Mouse (Mus musculus) myocyte (in vitro differentiated cells): ENCODE data around the gene Kxd1.

Experiments
- E2F4 ChIP-seq: IDR thresholded peaks from one replicate; pipeline ENCODE4 v1.6.1; 2011; ENCODE audit warnings: mild to moderate bottlenecking, control low read depth, moderate library complexity; ENCODE audit not compliant: insufficient read depth
- MAX ChIP-seq: IDR thresholded peaks from one replicate; pipeline ENCODE4 v1.6.1; 2011; ENCODE audit warnings: low read depth, mild to moderate bottlenecking, control low read depth
- MYOD1 ChIP-seq, 3 experiments: IDR thresholded peaks; one replicate each; pipeline ENCODE4 v1.6.1; 2011; ENCODE audit warnings: control low read depth in 2 of 3, low read depth in 2 of 3, mild to moderate bottlenecking in 2 of 3, moderate library complexity in 1 of 3; ENCODE audit not compliant: insufficient read length in 2 of 3, control insufficient read depth in 1 of 3
- MYOG ChIP-seq, 3 experiments: IDR thresholded peaks; one replicate each; pipeline ENCODE4 v1.6.1; 2011; ENCODE audit warnings: control low read depth in 2 of 3, low read depth in 2 of 3, mild to moderate bottlenecking in 2 of 3; ENCODE audit not compliant: insufficient read length in 2 of 3, control insufficient read depth in 1 of 3, insufficient read depth in 1 of 3
- POLR2A ChIP-seq: IDR thresholded peaks from one replicate; pipeline ENCODE4 v1.6.1; 2011; ENCODE audit warnings: low read depth, mild to moderate bottlenecking, control low read depth, moderate library complexity; ENCODE audit not compliant: insufficient read length
- REST ChIP-seq: IDR thresholded peaks from one replicate; pipeline ENCODE4 v1.6.1; 2011; ENCODE audit warnings: mild to moderate bottlenecking, control low read depth, moderate library complexity; ENCODE audit not compliant: insufficient read depth, insufficient read length
- TCF12 ChIP-seq: IDR thresholded peaks from one replicate; pipeline ENCODE4 v1.6.1; 2011; ENCODE audit warnings: mild to moderate bottlenecking, control low read depth; ENCODE audit not compliant: poor library complexity, insufficient read depth, severe bottlenecking
- TCF3 ChIP-seq: IDR thresholded peaks from one replicate; pipeline ENCODE4 v1.6.1; 2011; ENCODE audit warnings: low read depth, control low read depth; ENCODE audit not compliant: insufficient read length
- USF1 ChIP-seq: IDR thresholded peaks from one replicate; pipeline ENCODE4 v1.6.1; 2011; ENCODE audit warnings: low read depth, mild to moderate bottlenecking, control low read depth, moderate library complexity

DNA sequence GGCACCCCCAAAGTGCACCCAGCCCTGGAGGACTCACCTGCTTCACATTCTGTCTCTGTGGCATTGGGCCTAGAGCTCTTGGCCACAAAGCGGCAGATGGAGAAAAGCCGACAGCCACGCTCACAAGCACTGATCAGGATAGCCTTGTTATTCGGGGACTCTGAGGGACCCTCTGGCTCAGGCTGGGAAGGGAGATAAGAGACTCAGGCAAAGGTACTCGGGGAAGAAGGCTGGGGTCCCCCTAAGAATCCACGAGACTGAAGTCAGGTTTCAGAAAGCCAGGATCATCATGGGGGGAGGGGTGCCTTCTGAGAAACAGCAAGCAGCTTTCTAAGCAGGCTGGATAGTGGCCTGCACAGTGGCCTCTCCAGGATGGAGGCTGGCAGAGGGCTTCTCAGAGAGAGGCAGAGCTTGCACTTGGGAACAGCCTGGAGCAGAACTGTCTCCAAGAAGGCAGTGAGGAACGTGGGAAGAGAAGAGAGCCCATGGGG, 41.5 kb downstream of the Kxd1 start:
- no peak for TF ChIP-seq REST
- TF ChIP-seq POLR2A: no peak
- TF ChIP-seq TCF12: no peak
- TF ChIP-seq TCF3: no peak
- no peak for TF ChIP-seq MAX
- TF ChIP-seq MYOG (IDR thresholded peaks at IDR 0.05; ENCODE audit: control insufficient read depth in 1 of 3, insufficient read depth in 1 of 3, insufficient read length in 2 of 3, low read depth in 2 of 3): no peak
- no peak for TF ChIP-seq E2F4
- no peak for TF ChIP-seq USF1
- TF ChIP-seq MYOD1 (IDR thresholded peaks at IDR 0.05; ENCODE audit: control insufficient read depth in 1 of 3, insufficient read length in 2 of 3, low read depth in 2 of 3): no peak
